Comparison of ENCODE assay signal across 21 mouse cellular contexts in genomic region chr16:30137812-30138211, GRCm38 (mm10).
"Had no signal": no experiment of that assay in that cellular context is flagged by ENCODE, and none has a peak within 500 bp of the region (broad histone marks: within the 10 kb centered on the region; RNA-seq: fewer than 3 reads in every experiment).

No protein-coding gene starts in this region.

- H3K4me3 ChIP-seq: kidney, embryonic 15.5 days; limb, embryonic 10.5 days; limb, embryonic 13.5 days; liver, embryonic 12.5 days; liver, embryonic 15.5 days; lung, embryonic 15.5 days; megakaryocyte, embryonic 14.5 days; midbrain, embryonic 10.5 days; midbrain, embryonic 13.5 days; stomach, embryonic 15.5 days had no signal

- H3K27ac ChIP-seq: kidney, embryonic 15.5 days; limb, embryonic 10.5 days; limb, embryonic 13.5 days; liver, embryonic 12.5 days; liver, embryonic 15.5 days; lung, embryonic 15.5 days; midbrain, embryonic 10.5 days; midbrain, embryonic 13.5 days; stomach, embryonic 15.5 days had no signal

- DNase-seq: kidney, adult 8-10 months; kidney, postnatal 10 days; kidney, postnatal 36 days; layer of hippocampus, postnatal 36 days; liver; lung, adult 18-20 months; lung, postnatal 10 days; lung, postnatal 36 days; right cerebral cortex, postnatal 14 days; spleen, adult 18-20 months; thymus, postnatal 25 days had no signal
